Mouse (Mus musculus): ENCODE results near the gene Vmn1r220.
"Not testable (repeated sequence)": the region's sequence is repeated elsewhere in the genome, so short reads cannot be mapped to it uniquely, and the experiment has no call there.

Vmn1r220 gene

DNA sequence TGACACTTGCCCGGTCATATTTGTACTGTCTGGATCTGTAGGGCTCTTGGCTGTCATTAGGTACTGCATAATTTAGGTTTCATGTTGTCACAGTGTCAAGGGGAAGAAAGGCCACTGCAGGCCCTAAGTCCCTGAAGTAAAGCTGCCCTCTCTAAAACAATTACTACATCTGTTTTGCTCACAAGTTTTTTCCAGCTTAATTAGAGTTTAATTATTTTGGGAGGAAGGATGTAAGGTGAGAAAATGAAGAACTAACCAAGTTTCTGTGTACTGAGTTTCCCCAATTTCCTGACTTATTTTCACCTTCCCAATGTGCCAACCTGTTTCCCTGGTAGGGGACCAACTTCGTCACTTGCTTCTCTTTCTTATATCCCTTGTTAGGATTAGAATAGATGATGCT lies at the start of gene Vmn1r220:
Vmn1r220 (minus strand) TSS at position 101 of the 400 bp plus-strand sequence.
- DNase-seq (ENCODE audit: low read depth, low spot score) = no peak

DNA sequence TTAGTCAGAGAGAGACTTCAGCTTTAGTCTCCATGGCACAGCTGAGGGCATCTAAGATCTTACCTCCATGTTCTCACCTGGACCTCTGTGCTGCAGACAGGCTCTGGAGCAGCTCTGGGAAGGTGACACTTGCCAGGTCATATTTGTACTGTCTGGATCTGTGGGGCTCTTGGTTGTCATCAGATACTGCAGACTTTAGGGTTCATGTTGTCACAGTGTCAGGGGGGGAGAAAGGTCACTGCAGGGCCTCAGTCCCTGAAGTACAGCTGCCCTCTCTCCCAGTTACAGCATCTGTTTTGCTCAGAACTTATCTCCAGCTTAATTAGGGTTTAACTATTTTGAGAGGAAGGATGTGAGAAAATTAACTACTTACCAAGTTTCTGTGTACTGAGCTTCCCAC lies 48.1 kb upstream of the Vmn1r220 start, which contains the start of gene Vmn1r222:
Vmn1r222 (minus strand) TSS at position 101 of the 400 bp plus-strand sequence.
- DNase-seq (ENCODE audit: low read depth, low spot score) = not testable (repeated sequence)

- not testable (repeated sequence) for DNase-seq (ENCODE audit: low read depth, low spot score)
Observed at GRCm38 (mm10) chr13:23213827-23214226, 26.1 kb upstream of the Vmn1r220 start, which contains the start of gene Vmn1r221. TSS of gene Vmn1r221 (plus strand) at chr13:23214127.

- DNase-seq (ENCODE audit: low read depth, low spot score) = not testable (repeated sequence)
Observed at GRCm38 (mm10) chr13:23203885-23204284, 16.1 kb upstream of the Vmn1r220 start.

DNA sequence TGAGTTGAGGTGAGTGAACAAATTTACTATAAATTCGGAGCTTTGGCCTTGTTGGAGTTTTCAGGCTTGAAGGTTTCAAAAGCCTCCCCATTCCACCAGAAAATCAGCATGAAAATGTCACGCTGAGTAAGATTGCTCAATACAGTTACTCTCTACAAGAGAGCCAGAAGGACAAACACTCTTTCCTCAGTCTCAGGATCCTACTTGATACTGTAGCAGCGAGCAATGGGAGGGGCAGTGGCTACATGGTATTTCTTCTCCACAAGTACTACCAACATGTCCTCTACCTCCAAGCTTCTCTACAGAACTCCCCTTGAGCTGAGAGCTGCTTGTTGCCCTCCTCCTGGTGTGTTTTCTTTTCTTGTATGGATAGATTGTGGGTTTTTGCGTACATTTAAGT lies 21.3 kb downstream of the Vmn1r220 start:
- DNase-seq (ENCODE audit: low read depth, low spot score) = not testable (repeated sequence)

GRCm38 (mm10) chr13:23159012-23159411 lies 28.8 kb downstream of the Vmn1r220 start, which contains the start of gene Vmn1r219:
TSS of gene Vmn1r219 (plus strand) at chr13:23159312.
- no peak for DNase-seq (ENCODE audit: low read depth, low spot score)

DNA sequence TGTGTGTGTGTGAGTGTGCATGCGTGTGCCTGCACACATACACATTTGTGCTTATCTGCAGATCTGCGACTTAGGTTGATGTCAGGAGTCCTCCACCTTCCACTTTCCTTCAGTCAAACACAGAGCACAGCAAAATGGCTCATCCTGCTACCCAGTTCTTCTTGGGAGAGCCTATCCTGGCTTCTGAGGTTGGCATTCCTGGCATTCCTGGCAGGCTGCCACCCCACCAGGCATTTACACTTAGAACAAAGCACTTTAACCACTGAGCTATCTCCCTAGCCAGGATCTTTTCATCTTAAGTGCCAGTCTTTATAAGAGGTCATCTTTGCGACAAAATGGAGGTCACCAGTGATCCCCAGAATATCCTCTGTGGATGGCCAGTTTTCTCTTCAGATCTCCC lies 29.9 kb downstream of the Vmn1r220 start:
- peak; percentile 12 for DNase-seq (ENCODE audit: low read depth, low spot score)

- no peak for DNase-seq (ENCODE audit: low read depth, low spot score)
Observed at GRCm38 (mm10) chr13:23138880-23139279, 48.9 kb downstream of the Vmn1r220 start.

- DNase-seq (ENCODE audit: low read depth, low spot score) = no peak
Observed at GRCm38 (mm10) chr13:23133501-23133900, 54.3 kb downstream of the Vmn1r220 start.

- DNase-seq (ENCODE audit: low read depth, low spot score) = no peak
Observed at GRCm38 (mm10) chr13:23133099-23133498, 54.7 kb downstream of the Vmn1r220 start, which contains the start of gene Vmn1r218. TSS of gene Vmn1r218 (plus strand) at chr13:23133155.

Measured in mesoderm, embryonic 11.5 days (tissue).